Mouse (Mus musculus): ENCODE data around the gene Rcc2. TPM values are rescaled to one million over a fixed set of nuclear protein-coding genes. Genes with fewer than 3 reads are reported as not detected.

The Rcc2 gene
- total and polyA plus RNA-seq, 3 experiments = 254 to 427 (median 270) TPM

GRCm38 (mm10) chr4:140688826-140689425 is 11.4 kb upstream of the Rcc2 start:
- no peak for DNase-seq (ENCODE audit: low read depth, low spot score)
- Histone ChIP-seq H3K79me2 (ENCODE audit: control insufficient read depth, insufficient read depth, low read length, poor library complexity) (no peaks in the 10 kb centered on the region), H3K4me1 (ENCODE audit: control insufficient read depth in 1 of 2, insufficient read depth in 2 of 2, low read length in 2 of 2) (peaks cover 15 to 45% of the 10 kb centered on the region in 2 experiments), H3K27me3 (ENCODE audit: control insufficient read depth in 1 of 2, insufficient read depth in 2 of 2, low read length in 2 of 2) (no peaks in the 10 kb centered on the region), H3K27ac (ENCODE audit: control insufficient read depth, low read depth, low read length) (no peak overlapping the region), H3K36me3 (ENCODE audit: control insufficient read depth in 1 of 2, insufficient read depth in 2 of 2, low read length in 2 of 2) (peaks cover 0 to 33% of the 10 kb centered on the region in 2 experiments; a peak in 2 of 4 replicates), H3K9ac (ENCODE audit: control insufficient read depth, low read depth, low read length, poor library complexity, severe bottlenecking) (no peak overlapping the region), H3K9me3 (replicated peaks; ENCODE audit: insufficient read depth, low read length) (no peaks in the 10 kb centered on the region), H3K4me3 (ENCODE audit: control insufficient read depth in 1 of 2, insufficient read depth in 1 of 2, low read depth in 2 of 2, low read length in 2 of 2) (no peak overlapping the region)
- TF ChIP-seq MAZ (IDR thresholded peaks at IDR 0.05; ENCODE audit: low read depth, low read length) (no peak), POLR2A (IDR thresholded peaks at IDR 0.05; ENCODE audit: control insufficient read depth in 1 of 2, insufficient read depth in 1 of 2, low read depth in 1 of 2, low read length in 2 of 2, poor library complexity in 1 of 2) (no peak), ZC3H11A (IDR thresholded peaks at IDR 0.05; ENCODE audit: low read depth, low read length) (no peak), TAL1 (IDR thresholded peaks at IDR 0.05; ENCODE audit: low read length) (no peak), MEF2A (IDR thresholded peaks at IDR 0.05; ENCODE audit: extremely low read depth, insufficient replicate concordance, low read depth, low read length, poor library complexity, severe bottlenecking) (no peak), MYB (IDR thresholded peaks at IDR 0.05; ENCODE audit: low read depth, low read length) (no peak)

DNA sequence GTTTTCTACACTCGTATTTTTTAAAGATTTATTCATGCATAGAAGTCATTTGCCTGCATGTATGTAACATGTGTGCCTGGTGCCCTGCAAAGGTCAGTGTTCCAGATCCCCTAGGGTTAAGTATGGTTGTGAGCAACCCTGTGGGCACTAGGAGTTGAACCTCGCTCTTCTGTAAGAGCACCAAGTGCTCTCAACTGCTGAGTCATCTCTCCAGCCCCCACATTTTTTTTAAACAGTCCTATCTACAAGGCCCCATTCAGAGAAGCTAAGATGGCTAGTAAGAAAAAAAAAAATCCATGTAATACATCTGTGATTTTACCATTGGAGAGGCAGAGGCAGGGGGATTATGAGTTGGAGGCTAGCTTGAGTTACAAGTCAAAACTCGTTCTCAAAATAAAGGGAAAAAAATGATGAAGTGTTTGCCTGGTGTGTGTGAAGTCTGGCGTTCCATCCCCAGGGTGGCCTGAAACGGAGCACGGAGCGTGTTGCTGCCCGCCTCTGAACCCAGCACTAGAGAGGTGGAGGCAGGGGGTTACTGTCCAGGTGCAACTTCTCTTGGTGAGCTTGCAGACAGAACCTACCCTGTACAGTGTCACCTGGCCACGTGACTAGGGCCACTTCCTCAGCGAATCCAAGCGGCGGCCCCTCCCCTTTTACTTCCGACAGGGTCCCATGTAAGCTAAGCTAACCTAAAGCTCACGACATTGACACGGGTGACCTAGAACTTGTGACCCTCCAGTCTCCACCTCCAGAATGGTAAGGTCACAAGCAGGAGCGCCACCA is 10.3 kb upstream of the Rcc2 start:
- DNase-seq (ENCODE audit: low read depth, low spot score) = peak; percentile 68
- H3K4me3 ChIP-seq (ENCODE audit: control insufficient read depth in 1 of 2, insufficient read depth in 1 of 2, low read depth in 2 of 2, low read length in 2 of 2) = no peak overlapping the region
- no peaks in the 10 kb centered on the region for H3K27me3 ChIP-seq (ENCODE audit: control insufficient read depth in 1 of 2, insufficient read depth in 2 of 2, low read length in 2 of 2)
- no peak overlapping the region for H3K9ac ChIP-seq (ENCODE audit: control insufficient read depth, low read depth, low read length, poor library complexity, severe bottlenecking)
- H3K4me1 ChIP-seq (ENCODE audit: control insufficient read depth in 1 of 2, insufficient read depth in 2 of 2, low read length in 2 of 2) = peaks cover 13 to 43% of the 10 kb centered on the region in 2 experiments
- H3K79me2 ChIP-seq (ENCODE audit: control insufficient read depth, insufficient read depth, low read length, poor library complexity) = no peaks in the 10 kb centered on the region
- peaks cover 0 to 31% of the 10 kb centered on the region in 2 experiments; a peak in 2 of 4 replicates for H3K36me3 ChIP-seq (ENCODE audit: control insufficient read depth in 1 of 2, insufficient read depth in 2 of 2, low read length in 2 of 2)
- no peaks in the 10 kb centered on the region for H3K9me3 ChIP-seq (replicated peaks; ENCODE audit: insufficient read depth, low read length)
- TF ChIP-seq MAFK (IDR thresholded peaks at IDR 0.05; ENCODE audit: borderline replicate concordance, low read depth, low read length) (peak; percentile 87; the same call in 1 of the 2 replicates), GABPA (IDR thresholded peaks at IDR 0.05; ENCODE audit: low read depth, low read length) (0 out of 2 replicates have a peak, but pooled peaks have one; percentile 76), BHLHE40 (IDR thresholded peaks at IDR 0.05; ENCODE audit: borderline replicate concordance, low read depth, low read length) (no peak), HCFC1 (IDR thresholded peaks at IDR 0.05; ENCODE audit: low read depth, low read length) (no peak), ZNF384 (IDR thresholded peaks at IDR 0.05; ENCODE audit: low read depth, low read length) (peak; percentile 55)
- peak overlapping the region; percentile 36; the same call in 1 of the 2 replicates for H3K27ac ChIP-seq (ENCODE audit: control insufficient read depth, low read depth, low read length)

- Histone ChIP-seq H3K4me3 (ENCODE audit: control insufficient read depth in 1 of 2, insufficient read depth in 1 of 2, low read depth in 2 of 2, low read length in 2 of 2) (no peak overlapping the region), H3K9ac (ENCODE audit: control insufficient read depth, low read depth, low read length, poor library complexity, severe bottlenecking) (peak overlapping the region; percentile 13; the same call in 1 of the 2 replicates), H3K4me1 (ENCODE audit: control insufficient read depth in 1 of 2, insufficient read depth in 2 of 2, low read length in 2 of 2) (peaks cover 15 to 49% of the 10 kb centered on the region in 2 experiments), H3K79me2 (ENCODE audit: control insufficient read depth, insufficient read depth, low read length, poor library complexity) (no peaks in the 10 kb centered on the region), H3K9me3 (replicated peaks; ENCODE audit: insufficient read depth, low read length) (no peaks in the 10 kb centered on the region), H3K27ac (ENCODE audit: control insufficient read depth, low read depth, low read length) (peak overlapping the region; percentile 69), H3K27me3 (ENCODE audit: control insufficient read depth in 1 of 2, insufficient read depth in 2 of 2, low read length in 2 of 2) (no peaks in the 10 kb centered on the region), H3K36me3 (ENCODE audit: control insufficient read depth in 1 of 2, insufficient read depth in 2 of 2, low read length in 2 of 2) (peaks cover 0 to 37% of the 10 kb centered on the region in 2 experiments; a peak in 2 of 4 replicates)
- peak; percentile 81 for DNase-seq (ENCODE audit: low read depth, low spot score)
- TF ChIP-seq RAD21 (IDR thresholded peaks at IDR 0.05; ENCODE audit: low read depth, low read length) (no peak), MYC (IDR thresholded peaks at IDR 0.05; ENCODE audit: low read depth, low read length) (peak; percentile 91), MAX (IDR thresholded peaks at IDR 0.05; ENCODE audit: low read length) (peak; percentile 70), MAZ (IDR thresholded peaks at IDR 0.05; ENCODE audit: low read depth, low read length) (no peak), JUND (IDR thresholded peaks at IDR 0.05; ENCODE audit: low read depth, low read length) (no peak), GATA1 (IDR thresholded peaks at IDR 0.05; ENCODE audit: low read depth, low read length) (no peak), ETS1 (IDR thresholded peaks at IDR 0.05; ENCODE audit: low read depth, low read length) (no peak), POLR2AphosphoS5 (IDR thresholded peaks at IDR 0.05; ENCODE audit: borderline replicate concordance, low read depth, low read length) (no peak), CHD2 (IDR thresholded peaks at IDR 0.05; ENCODE audit: low read length) (peak; percentile 41; the same call in 1 of the 2 replicates), BHLHE40 (IDR thresholded peaks at IDR 0.05; ENCODE audit: borderline replicate concordance, low read depth, low read length) (peak; percentile 42; the same call in 1 of the 2 replicates), MXI1 (IDR thresholded peaks at IDR 0.05; ENCODE audit: low read depth, low read length) (peak; percentile 47; the same call in 1 of the 2 replicates), KAT2A (conservative IDR thresholded peaks at IDR 0.05; ENCODE audit: low read depth, low read length) (no peak), USF1 (IDR thresholded peaks at IDR 0.05; ENCODE audit: low read depth, low read length) (no peak), POLR2AphosphoS2 (IDR thresholded peaks at IDR 0.05; ENCODE audit: low read length) (no peak), TBP (IDR thresholded peaks at IDR 0.05; ENCODE audit: low read depth, low read length) (peak; percentile 91)
Observed at GRCm38 (mm10) chr4:140691481-140691880, 8.9 kb upstream of the Rcc2 start.
